Mouse (Mus musculus): ENCODE results near the gene Gm10666. TPM values are rescaled to one million over a fixed set of nuclear protein-coding genes. Genes with fewer than 3 reads are reported as not detected.
"Not testable (repeated sequence)": the region's sequence is repeated elsewhere in the genome, so short reads cannot be mapped to it uniquely, and the experiment has no call there.

Gm10666 gene
- polyA plus RNA-seq (2015; fragmentation: Nextera tagmentation; extraction: Ambion mirVana), result not detected in 2 replicates

GRCm38 (mm10) chr7:22134641-22135040 lies at the start of gene Gm10666:
Gm10666 (minus strand) TSS chr7:22134741.
- not testable (repeated sequence) for H3K4me2 ChIP-seq; H3K9ac ChIP-seq; H3K4me3 ChIP-seq; ATAC-seq (replicated peaks; ENCODE audit: insufficient number of reproducible peaks, insufficient read depth, low FRiP score, low read depth); H3K27me3 ChIP-seq; H3K36me3 ChIP-seq; H3K4me1 ChIP-seq (replicated peaks); H3K9me3 ChIP-seq (replicated peaks); H3K27ac ChIP-seq
- no CpG with 5 or more reads among the region's 5 CpGs for WGBS

- H3K36me3 ChIP-seq; H3K4me2 ChIP-seq; H3K27ac ChIP-seq; H3K9me3 ChIP-seq (replicated peaks); H3K27me3 ChIP-seq; H3K9ac ChIP-seq; ATAC-seq (replicated peaks; ENCODE audit: insufficient number of reproducible peaks, insufficient read depth, low FRiP score, low read depth); H3K4me3 ChIP-seq; H3K4me1 ChIP-seq (replicated peaks): not testable (repeated sequence)
- WGBS, result no CpG with 5 or more reads among the region's 3 CpGs
Measured at GRCm38 (mm10) chr7:22163935-22164334, 29.4 kb upstream of the Gm10666 start, which contains the start of gene Vmn1r142. Vmn1r142 (minus strand) TSS chr7:22164035.

- not testable (repeated sequence) for H3K4me1 ChIP-seq (replicated peaks); H3K9me3 ChIP-seq (replicated peaks); H3K9ac ChIP-seq; H3K4me3 ChIP-seq; H3K27me3 ChIP-seq; ATAC-seq (replicated peaks; ENCODE audit: insufficient number of reproducible peaks, insufficient read depth, low FRiP score, low read depth); H3K36me3 ChIP-seq; H3K4me2 ChIP-seq; H3K27ac ChIP-seq
- WGBS, result no CpG with 5 or more reads among the region's 2 CpGs
Measured at GRCm38 (mm10) chr7:22118145-22118544, 16.4 kb downstream of the Gm10666 start, which contains the start of gene Gm16451. Gm16451 (minus strand) TSS chr7:22118245.

Other genes with a start within 250 kb of the Gm10666 start
- not detected in 2 replicates for gene Gm5891, start 213.4 kb downstream of the Gm10666 start, polyA plus RNA-seq (2015; fragmentation: Nextera tagmentation; extraction: Ambion mirVana)
- gene Vmn1r137, start 140.2 kb downstream of the Gm10666 start, polyA plus RNA-seq (2015; fragmentation: Nextera tagmentation; extraction: Ambion mirVana), result not detected in 2 replicates
- gene Vmn1r138, start 105.8 kb downstream of the Gm10666 start, polyA plus RNA-seq (2015; fragmentation: Nextera tagmentation; extraction: Ambion mirVana), result not detected in 2 replicates
- gene Gm6176, start 78.4 kb downstream of the Gm10666 start, polyA plus RNA-seq (2015; fragmentation: Nextera tagmentation; extraction: Ambion mirVana), result not detected in 2 replicates
- gene Vmn1r139, start 65.7 kb downstream of the Gm10666 start, polyA plus RNA-seq (2015; fragmentation: Nextera tagmentation; extraction: Ambion mirVana), result not detected in 2 replicates
- gene Gm16451, start 16.5 kb downstream of the Gm10666 start, polyA plus RNA-seq (2015; fragmentation: Nextera tagmentation; extraction: Ambion mirVana), result not detected in 2 replicates
- gene Vmn1r142, start 29.3 kb upstream of the Gm10666 start, polyA plus RNA-seq (2015; fragmentation: Nextera tagmentation; extraction: Ambion mirVana), result not detected in 2 replicates
- not detected in 2 replicates for gene Vmn1r143, start 54.6 kb upstream of the Gm10666 start, polyA plus RNA-seq (2015; fragmentation: Nextera tagmentation; extraction: Ambion mirVana)
- not detected in 2 replicates for gene Gm8653, start 66.5 kb upstream of the Gm10666 start, polyA plus RNA-seq (2015; fragmentation: Nextera tagmentation; extraction: Ambion mirVana)
- not detected in 2 replicates for gene Gm8453, start 94.7 kb upstream of the Gm10666 start, polyA plus RNA-seq (2015; fragmentation: Nextera tagmentation; extraction: Ambion mirVana)
- not detected in 2 replicates for gene Gm4187, start 195.0 kb upstream of the Gm10666 start, polyA plus RNA-seq (2015; fragmentation: Nextera tagmentation; extraction: Ambion mirVana)
- not detected in 2 replicates for gene Gm8660, start 236.3 kb upstream of the Gm10666 start, polyA plus RNA-seq (2015; fragmentation: Nextera tagmentation; extraction: Ambion mirVana)

Measured in heart, embryonic 15.5 days (tissue).